Mouse (Mus musculus): ENCODE measurements around the gene Manbal.

DNA sequence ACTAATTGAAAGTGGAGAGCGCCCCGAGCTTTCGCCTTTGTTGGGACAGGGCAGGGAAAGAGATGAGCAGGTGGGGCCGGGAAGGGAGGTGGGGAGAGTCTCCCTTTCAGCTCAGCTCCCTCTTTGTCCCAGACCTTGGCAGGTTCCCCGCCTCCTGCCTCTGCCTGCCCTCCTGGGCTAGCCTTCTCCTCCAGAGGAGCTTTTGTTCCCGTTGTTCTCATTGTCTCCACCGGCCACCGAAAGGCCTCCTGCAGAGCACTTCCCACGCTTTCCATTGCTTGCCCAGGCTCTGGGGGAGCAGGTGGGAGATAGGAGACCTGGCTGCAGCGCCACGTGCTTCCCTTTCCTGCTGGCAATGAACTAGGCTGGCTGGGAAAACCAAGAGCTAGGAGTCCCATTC lies 38.8 kb upstream of the Manbal start:
- TF ChIP-seq CTCF (IDR thresholded peaks at IDR 0.05; ENCODE audit: borderline replicate concordance, control insufficient read depth, extremely low read depth, insufficient read depth, low read length, poor library complexity) = no peak
- TF ChIP-seq POLR2A (IDR thresholded peaks at IDR 0.05; ENCODE audit: control insufficient read depth, extremely low read depth, insufficient read depth, low read length, poor library complexity) = no peak

Data from thymus, adult 2 months (tissue).